Mouse (Mus musculus): ENCODE results near the gene Hhex. TPM values are rescaled to one million over a fixed set of nuclear protein-coding genes. Genes with fewer than 3 reads are reported as not detected.

Hhex gene
- polyA plus RNA-seq, 1 experiment: 2.7 TPM

GRCm38 (mm10) chr19:37435041-37435852, 637 bp downstream of the Hhex start:
- TF ChIP-seq CTCF (IDR thresholded peaks at IDR 0.05; ENCODE audit: borderline replicate concordance, extremely low read depth, insufficient read depth, insufficient read length) (no peak), POLR2A (IDR thresholded peaks at IDR 0.05; ENCODE audit: borderline replicate concordance, extremely low read depth, insufficient read depth, insufficient read length, poor library complexity, severe bottlenecking) (no peak)
- peak; percentile 37 for DNase-seq (ENCODE audit: low read depth)

DNA sequence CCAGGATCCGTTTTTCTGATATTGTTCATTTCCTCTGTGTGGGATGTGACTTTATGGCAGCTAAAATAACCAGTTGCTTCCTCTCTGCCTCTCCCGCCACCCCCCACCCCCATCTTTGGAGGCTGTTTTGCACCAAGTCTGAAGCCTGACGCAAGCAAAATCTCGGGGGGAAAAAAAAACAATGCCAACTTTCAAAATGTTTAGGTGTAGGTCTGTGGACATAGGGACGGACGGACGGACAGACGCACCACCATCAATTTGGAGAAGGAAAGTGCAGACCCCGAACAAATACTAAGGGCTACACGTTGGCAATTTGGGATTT, 1.2 kb downstream of the Hhex start:
- no peak for DNase-seq (ENCODE audit: low read depth)

DNA sequence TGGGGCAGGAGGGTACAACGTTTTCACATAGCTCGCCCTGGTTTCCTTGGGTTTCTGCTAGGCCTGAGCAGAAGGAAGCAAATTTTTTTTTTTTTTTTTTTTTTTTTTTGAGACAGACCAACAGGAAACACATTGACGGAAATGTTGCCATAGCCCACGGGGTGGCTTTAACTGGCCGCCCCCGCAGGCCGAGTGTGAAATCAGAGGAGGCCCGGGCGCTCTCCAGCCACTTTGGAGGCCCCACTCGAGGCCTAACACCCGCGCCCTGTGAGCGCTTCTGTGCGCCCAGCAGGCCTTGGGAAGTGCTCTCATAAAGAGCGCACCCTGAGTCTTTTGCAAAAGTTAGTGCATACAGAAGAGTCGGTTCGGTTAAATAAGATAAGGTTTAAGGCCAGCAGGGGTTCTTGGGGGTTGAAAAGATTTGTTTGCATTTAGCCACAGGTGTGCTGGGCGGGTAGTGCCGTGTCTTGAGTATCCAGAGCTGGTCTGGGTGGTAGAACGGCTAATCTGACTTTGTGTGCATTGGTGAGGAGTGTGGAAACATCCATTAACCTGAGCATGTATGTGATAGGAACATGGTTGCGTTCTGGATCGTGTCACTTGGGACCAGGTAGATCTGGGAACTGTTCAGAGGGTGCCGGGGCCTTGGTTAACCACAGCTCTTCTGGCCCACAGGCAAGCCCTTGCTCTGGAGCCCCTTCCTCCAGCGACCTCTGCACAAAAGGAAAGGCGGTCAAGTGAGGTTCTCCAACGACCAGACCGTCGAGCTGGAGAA, 2.1 kb downstream of the Hhex start:
- TF ChIP-seq CTCF (IDR thresholded peaks at IDR 0.05; ENCODE audit: borderline replicate concordance, extremely low read depth, insufficient read depth, insufficient read length) (no peak), POLR2A (IDR thresholded peaks at IDR 0.05; ENCODE audit: borderline replicate concordance, extremely low read depth, insufficient read depth, insufficient read length, poor library complexity, severe bottlenecking) (no peak)
- peak; percentile 5 for DNase-seq (ENCODE audit: low read depth)

More for the DNA sequence above, 1.2 kb downstream of the Hhex start:
- no peak for TF ChIP-seq POLR2A (IDR thresholded peaks at IDR 0.05; ENCODE audit: borderline replicate concordance, extremely low read depth, insufficient read depth, insufficient read length, poor library complexity, severe bottlenecking)
- no peak for TF ChIP-seq CTCF (IDR thresholded peaks at IDR 0.05; ENCODE audit: borderline replicate concordance, extremely low read depth, insufficient read depth, insufficient read length)

- TF ChIP-seq CTCF (IDR thresholded peaks at IDR 0.05; ENCODE audit: borderline replicate concordance, extremely low read depth, insufficient read depth, insufficient read length) (no peak), POLR2A (IDR thresholded peaks at IDR 0.05; ENCODE audit: borderline replicate concordance, extremely low read depth, insufficient read depth, insufficient read length, poor library complexity, severe bottlenecking) (no peak)
Measured at GRCm38 (mm10) chr19:37437289-37437606, 2.6 kb downstream of the Hhex start.

DNA sequence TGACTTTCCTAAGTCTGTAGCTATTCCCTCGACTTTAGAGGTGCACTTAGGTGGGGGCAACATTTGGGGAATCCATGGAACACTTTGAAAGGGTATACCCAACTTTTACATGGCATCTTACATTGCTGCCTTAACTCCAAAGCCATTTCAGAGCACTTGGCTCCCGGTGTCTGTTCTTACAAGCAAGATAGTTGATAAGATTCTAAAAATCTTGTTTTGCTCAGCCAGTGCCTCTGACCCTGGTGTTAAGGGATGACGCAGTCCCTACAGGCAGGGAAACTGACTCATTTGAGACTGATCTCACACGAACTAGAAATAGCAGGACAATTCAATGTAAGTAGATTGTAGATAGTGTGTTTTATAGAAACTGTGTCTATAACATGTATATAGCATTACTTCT, 5.6 kb downstream of the Hhex start:
- no peak for DNase-seq (ENCODE audit: low read depth)
- TF ChIP-seq POLR2A (IDR thresholded peaks at IDR 0.05; ENCODE audit: borderline replicate concordance, extremely low read depth, insufficient read depth, insufficient read length, poor library complexity, severe bottlenecking): no peak

More at GRCm38 (mm10) chr19:37437289-37437606, 2.6 kb downstream of the Hhex start:
- no peak for DNase-seq (ENCODE audit: low read depth)

DNA sequence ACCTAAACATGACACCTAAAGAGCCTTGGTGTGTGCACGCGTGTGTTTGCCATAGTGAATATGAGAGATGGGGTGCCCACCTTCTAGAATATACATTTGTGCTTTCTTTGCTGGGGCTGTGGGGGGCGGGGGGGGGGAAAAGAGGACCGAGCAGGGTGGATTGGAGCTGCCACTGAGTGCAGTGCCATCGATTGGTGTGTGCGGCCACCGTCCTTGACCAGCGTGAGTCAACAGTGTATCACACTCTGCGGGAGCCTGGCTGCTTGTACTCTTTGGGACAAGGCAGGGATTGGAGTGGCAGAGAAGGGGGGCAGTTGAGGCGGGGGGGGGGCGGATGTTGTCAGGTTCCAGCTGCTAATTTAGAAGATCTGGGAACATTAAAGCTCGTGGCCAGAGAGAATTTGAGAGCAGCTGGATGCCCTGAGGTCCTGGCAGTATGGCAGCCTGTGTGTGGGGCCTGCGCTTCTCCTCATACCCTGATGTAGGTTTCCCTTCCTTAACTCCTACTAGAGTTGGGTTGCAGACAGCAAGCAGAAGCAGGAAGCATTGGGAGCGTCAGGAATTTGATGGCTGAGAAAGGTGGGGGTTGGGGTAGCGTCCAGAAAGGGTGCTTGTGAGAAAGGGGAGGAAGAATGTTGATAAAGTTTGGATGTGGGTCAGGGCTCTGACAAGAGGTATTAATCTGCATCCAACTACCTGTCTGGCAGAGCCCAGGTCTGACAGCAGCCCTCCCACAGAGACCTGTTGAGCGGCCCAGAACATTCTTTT, 6.3 kb downstream of the Hhex start:
- TF ChIP-seq CTCF (IDR thresholded peaks at IDR 0.05; ENCODE audit: borderline replicate concordance, extremely low read depth, insufficient read depth, insufficient read length) (no peak), POLR2A (IDR thresholded peaks at IDR 0.05; ENCODE audit: borderline replicate concordance, extremely low read depth, insufficient read depth, insufficient read length, poor library complexity, severe bottlenecking) (no peak)

DNA sequence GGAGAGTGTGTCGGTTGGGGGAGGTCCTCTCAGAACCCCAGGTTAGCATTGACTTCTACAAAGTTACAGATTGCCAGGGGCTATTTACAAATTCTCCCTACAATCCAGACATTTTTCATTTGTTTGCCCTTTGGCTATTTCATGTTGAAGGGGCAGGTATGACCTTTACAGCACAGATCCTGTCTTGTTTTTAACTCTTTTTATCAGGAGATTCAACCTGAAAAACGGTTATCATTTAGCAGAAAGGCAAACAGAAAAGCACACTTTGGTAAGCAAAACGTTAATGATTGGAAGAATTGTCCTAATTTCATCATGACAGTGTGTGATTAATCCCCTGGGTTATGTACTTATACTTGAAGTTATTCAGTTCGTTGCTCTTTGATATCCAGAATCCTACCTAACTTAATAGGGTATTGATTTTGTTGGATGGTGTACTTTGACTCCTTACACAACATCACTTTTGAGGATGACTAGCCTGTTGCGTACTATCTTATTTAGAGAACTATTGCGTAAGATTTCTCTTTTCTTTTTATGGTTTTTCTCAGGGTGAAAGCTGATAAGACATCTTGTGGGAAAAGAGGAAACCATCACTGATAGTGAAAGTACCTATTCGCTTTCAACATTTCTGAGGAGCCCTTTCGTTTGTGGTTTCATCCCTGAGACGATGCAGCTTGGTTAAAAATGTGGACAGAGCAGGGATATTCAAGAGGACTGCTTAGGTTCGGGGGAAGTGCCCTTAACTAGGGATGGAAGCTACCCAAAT, 8.1 kb downstream of the Hhex start:
- TF ChIP-seq POLR2A (IDR thresholded peaks at IDR 0.05; ENCODE audit: borderline replicate concordance, extremely low read depth, insufficient read depth, insufficient read length, poor library complexity, severe bottlenecking) (no peak), CTCF (IDR thresholded peaks at IDR 0.05; ENCODE audit: borderline replicate concordance, extremely low read depth, insufficient read depth, insufficient read length) (no peak)
- no peak for DNase-seq (ENCODE audit: low read depth)

More for the DNA sequence above, 6.3 kb downstream of the Hhex start:
- no peak for DNase-seq (ENCODE audit: low read depth)

DNA sequence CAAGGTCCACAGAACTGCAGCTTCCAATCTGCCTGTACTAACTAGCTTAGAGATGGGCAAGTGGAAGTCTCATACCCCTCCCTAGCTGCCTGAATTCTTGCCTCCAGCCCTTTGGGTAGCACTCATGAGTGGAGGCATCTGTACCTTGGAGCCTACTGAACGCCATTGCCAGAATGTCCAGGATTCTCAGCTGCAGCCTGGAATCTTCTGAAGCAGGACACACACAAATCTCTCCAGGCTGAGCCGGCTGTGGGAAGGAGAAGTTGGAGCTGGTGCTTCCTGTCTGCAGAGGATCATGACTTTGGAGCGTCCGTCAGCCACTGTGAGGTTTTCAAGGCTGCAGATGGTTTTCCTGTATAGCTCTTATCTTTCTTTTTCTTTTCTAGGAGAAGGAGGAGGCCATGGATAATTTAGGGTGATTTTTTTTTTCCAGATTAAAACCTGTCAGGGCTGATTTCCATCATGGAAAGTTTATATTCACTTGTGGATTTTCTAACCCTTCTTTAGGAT, 9.1 kb downstream of the Hhex start:
- no peak for DNase-seq (ENCODE audit: low read depth)
- TF ChIP-seq POLR2A (IDR thresholded peaks at IDR 0.05; ENCODE audit: borderline replicate concordance, extremely low read depth, insufficient read depth, insufficient read length, poor library complexity, severe bottlenecking): no peak
- TF ChIP-seq CTCF (IDR thresholded peaks at IDR 0.05; ENCODE audit: borderline replicate concordance, extremely low read depth, insufficient read depth, insufficient read length): no peak

GRCm38 (mm10) chr19:37448212-37448611, 13.6 kb downstream of the Hhex start:
- TF ChIP-seq CTCF (IDR thresholded peaks at IDR 0.05; ENCODE audit: borderline replicate concordance, extremely low read depth, insufficient read depth, insufficient read length): no peak
- TF ChIP-seq POLR2A (IDR thresholded peaks at IDR 0.05; ENCODE audit: borderline replicate concordance, extremely low read depth, insufficient read depth, insufficient read length, poor library complexity, severe bottlenecking): no peak

DNA sequence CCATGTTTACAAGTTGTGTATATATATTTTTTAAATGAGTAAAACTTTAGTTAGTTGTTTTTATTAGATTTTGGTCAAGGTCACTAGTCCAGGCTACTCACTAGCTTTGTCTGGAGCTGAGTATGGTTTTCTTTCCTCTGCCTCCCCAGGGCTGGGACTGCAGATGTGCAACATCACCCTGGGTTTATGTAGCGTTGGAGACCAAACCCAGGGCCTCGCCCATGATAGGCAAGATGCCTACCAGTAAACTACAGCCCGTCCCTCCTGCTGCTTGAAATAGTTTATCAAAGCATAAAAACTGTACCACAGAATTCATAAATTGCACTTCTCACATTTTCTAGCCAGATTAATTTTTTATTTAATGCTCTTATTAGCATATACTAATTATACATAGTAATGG, 14.6 kb downstream of the Hhex start:
- no peak for TF ChIP-seq POLR2A (IDR thresholded peaks at IDR 0.05; ENCODE audit: borderline replicate concordance, extremely low read depth, insufficient read depth, insufficient read length, poor library complexity, severe bottlenecking)
- no peak for TF ChIP-seq CTCF (IDR thresholded peaks at IDR 0.05; ENCODE audit: borderline replicate concordance, extremely low read depth, insufficient read depth, insufficient read length)
- DNase-seq (ENCODE audit: low read depth): no peak

More at GRCm38 (mm10) chr19:37448212-37448611, 13.6 kb downstream of the Hhex start:
- no peak for DNase-seq (ENCODE audit: low read depth)

All from brain, embryonic 14.5 days (tissue).